Mouse (Mus musculus): ENCODE results near the gene Tbc1d4. TPM values are rescaled to one million over a fixed set of nuclear protein-coding genes. Genes with fewer than 3 reads are reported as not detected.

Gene Tbc1d4
- total RNA-seq, 2 experiments from 2014 or later = 10.6 to 11.3 TPM

- Histone ChIP-seq H3K4me3 (no peak overlapping the region), H3K27ac (no peak overlapping the region)
- intact Hi-C loops (cut with DNase I) = no loop called here
- no peak for DNase-seq (ENCODE audit: extremely low spot score in 1 of 2, low spot score in 2 of 2)
- TF ChIP-seq CTCF (IDR thresholded peaks at IDR 0.05) = no peak
These were observed 171.1 kb downstream of the Tbc1d4 start for GRCm38 (mm10) chr14:101437925-101438324.

GRCm38 (mm10) chr14:101430536-101430935, 178.5 kb downstream of the Tbc1d4 start:
- no peak overlapping the region for H3K4me3 ChIP-seq
- intact Hi-C loops (cut with DNase I) = no loop called here
- peak; percentile 12 to 23 for DNase-seq (ENCODE audit: extremely low spot score in 1 of 2, low spot score in 2 of 2)
- H3K27ac ChIP-seq = no peak overlapping the region
- no peak for TF ChIP-seq CTCF (IDR thresholded peaks at IDR 0.05)

- DNase-seq (ENCODE audit: extremely low spot score in 1 of 2, low spot score in 2 of 2) = no peak
- Histone ChIP-seq H3K27ac (no peak overlapping the region), H3K4me3 (no peak overlapping the region)
- peak; percentile 90 for TF ChIP-seq CTCF (IDR thresholded peaks at IDR 0.05)
- intact Hi-C loops (cut with DNase I) = loop anchor here (5.0 kb wide), 2 partner anchors 1417 to 1497 kb away; no protein-coding TSS in a partner anchor
These were observed 180.0 kb downstream of the Tbc1d4 start for GRCm38 (mm10) chr14:101428805-101429516.

GRCm38 (mm10) chr14:101417679-101418078, 191.3 kb downstream of the Tbc1d4 start:
- intact Hi-C loops (cut with DNase I) = loop anchor here (2.0 kb wide), 1 partner anchor 17 kb away; no protein-coding TSS in a partner anchor
- no peak for DNase-seq (ENCODE audit: extremely low spot score in 1 of 2, low spot score in 2 of 2)
- Histone ChIP-seq H3K4me3 (no peak overlapping the region), H3K27ac (no peak overlapping the region)
- TF ChIP-seq CTCF (IDR thresholded peaks at IDR 0.05) = no peak

Other genes with a start within 250 kb of the Tbc1d4 start
- 10 to 100 TPM; 54.5 to 59.7 TPM for gene Commd6, start 31.5 kb upstream of the Tbc1d4 start, total RNA-seq (2021)
- gene Uchl3, start 44.8 kb upstream of the Tbc1d4 start, total RNA-seq (2021) = 10 to 100 TPM; 37.5 to 40.1 TPM
- not detected for gene Gm9922, start 120.6 kb upstream of the Tbc1d4 start, total RNA-seq (2021)
- gene Lmo7, start 120.8 kb upstream of the Tbc1d4 start, total RNA-seq (2021) = 100 to 1,000 TPM; 106 to 107 TPM